Mouse (Mus musculus) layer of hippocampus, postnatal 10 days (tissue): ENCODE data around the gene Cyp26b1. TPM values are rescaled to one million over a fixed set of nuclear protein-coding genes. Genes with fewer than 3 reads are reported as not detected.

Source experiments
- DNase-seq, 2 experiments: peaks; one replicate each; pipeline ENCODE4 v3.0.0; 2021; ENCODE audit warnings: low spot score in 2 of 2
- long read RNA-seq: library from polyadenylated mRNA; stranded (forward); transcript quantifications from one replicate; pipeline ENCODE4 v2.0.0, GENCODE M21; 2023
- total RNA-seq, 2 experiments: library from RNA; stranded (reverse); gene quantifications; 2 replicates each; pipeline ENCODE4 v1.2.3; 2021

Gene Cyp26b1
- 10 to 100 TPM; 30.9 to 31.0 TPM for total RNA-seq
- long read RNA-seq, partial matches to known transcripts, result 0 of 7 reads
- long read RNA-seq, other reads (novel, unspliced or antisense), result 7 of 7 reads

DNA sequence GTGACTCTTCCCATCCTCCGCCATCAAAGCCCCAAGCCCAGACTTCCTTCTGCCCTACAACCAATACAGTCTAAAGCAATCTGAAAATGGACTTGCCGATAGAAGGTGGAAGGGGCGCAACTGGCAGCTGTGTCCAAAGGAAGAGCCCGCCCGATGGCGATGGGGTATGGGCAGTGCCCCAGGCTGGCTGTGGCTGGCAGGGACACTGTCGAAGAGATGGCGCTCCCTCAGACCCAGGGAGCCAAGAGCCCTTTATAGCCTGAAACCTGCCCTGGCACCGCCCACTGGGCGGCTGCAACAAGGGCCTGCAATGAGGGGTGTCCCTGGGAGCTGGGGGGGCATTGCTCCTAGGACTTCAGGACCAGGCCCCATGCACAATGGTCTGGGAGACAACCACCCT, at the start of gene Cyp26b1:
TSS of gene Cyp26b1 (minus strand) at position 216 of the 400 bp plus-strand sequence.
- peak; percentile 2 to 11 for DNase-seq

DNA sequence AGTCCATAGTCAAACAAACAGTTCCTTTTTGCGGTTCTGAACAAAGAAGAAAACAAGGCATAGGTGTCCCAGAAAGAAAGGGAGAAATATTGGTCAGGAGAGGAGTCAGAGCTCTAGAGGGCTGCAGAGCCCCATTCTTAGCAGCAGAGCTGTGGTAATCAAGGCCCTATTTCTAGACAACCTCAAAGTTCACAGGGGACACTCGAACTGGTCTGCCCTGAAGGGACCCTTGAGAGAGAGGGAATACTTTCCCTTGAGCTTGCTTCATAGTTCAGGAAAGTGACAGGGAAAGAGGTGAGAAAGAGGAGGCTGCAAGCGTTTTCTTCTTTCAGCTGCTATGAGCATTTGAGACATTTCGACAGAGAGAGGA, 47.3 kb upstream of the Cyp26b1 start:
- DNase-seq, result no peak

DNA sequence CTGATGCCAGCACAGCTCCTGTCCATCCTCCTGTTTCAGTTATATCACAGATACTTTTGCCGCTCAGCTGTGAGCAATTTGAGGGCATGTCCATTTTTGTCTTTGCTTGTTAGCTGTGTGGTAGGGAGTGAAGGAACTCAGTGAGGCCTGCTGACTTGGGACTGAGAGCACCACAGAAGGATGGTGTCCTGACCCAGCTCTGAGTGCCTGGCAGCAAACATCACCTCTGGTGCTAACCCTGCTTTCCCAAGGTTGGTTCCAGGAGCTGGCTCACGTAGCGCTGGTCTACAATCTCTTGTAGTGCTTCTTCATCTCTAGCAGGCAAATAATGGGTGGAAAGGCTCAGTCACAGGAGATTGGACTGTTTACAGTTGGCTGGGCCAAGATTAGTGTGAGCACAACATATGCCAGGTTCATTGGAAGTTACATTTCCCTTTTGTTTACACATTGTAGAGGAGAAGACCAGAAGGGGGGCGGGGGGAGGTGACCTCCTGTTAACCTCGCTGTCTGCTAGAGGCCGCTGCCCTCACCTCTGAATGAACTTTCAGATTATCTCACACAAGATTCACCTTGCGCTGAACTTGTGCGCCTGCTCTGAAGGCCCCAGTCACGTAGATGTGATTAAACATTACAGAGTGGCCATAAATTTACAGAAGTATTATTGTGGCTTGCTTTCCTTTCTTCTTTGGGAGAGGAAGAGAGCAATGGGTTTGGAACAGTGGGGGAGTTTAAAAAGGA, 46.8 kb upstream of the Cyp26b1 start:
- DNase-seq, result no peak

DNA sequence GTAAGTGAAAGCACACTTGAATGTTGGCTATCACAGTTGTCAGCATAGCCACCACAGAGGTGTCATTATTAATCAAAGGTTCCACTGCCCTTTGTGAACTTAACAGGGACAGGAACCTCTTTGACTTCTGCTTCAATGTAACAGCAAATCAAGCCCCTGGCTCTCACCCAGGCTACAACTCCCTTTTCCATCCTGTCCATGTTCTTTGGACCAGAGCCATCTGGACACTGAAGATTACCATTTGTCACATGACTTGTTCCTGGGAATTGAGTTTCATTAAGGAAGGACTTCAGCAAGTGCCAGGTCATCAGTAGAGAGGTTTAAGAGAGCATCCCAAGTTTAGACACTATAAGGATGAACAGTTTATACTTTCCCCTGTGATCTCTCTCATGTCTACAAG, 44.5 kb upstream of the Cyp26b1 start:
- no peak for DNase-seq

DNA sequence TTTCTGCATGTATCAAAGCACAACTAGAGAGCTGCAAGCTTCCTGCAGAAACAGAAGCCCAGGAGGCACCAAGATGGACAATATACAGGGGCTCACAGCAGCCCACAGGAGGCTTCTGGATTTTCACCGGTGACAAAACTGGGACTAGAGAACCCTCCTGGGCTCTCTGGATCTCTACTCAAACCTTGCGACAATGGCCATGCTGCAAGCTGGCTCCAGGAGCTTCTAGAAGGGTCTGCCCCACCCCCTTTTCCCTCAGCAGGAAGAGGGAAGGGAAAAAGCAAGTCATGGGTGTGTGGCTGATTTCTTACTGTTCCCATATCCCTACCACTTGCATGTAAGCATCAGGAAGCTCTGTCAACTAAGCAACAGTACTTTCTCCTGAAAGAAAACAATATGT, 37.9 kb upstream of the Cyp26b1 start:
- DNase-seq, result no peak

DNA sequence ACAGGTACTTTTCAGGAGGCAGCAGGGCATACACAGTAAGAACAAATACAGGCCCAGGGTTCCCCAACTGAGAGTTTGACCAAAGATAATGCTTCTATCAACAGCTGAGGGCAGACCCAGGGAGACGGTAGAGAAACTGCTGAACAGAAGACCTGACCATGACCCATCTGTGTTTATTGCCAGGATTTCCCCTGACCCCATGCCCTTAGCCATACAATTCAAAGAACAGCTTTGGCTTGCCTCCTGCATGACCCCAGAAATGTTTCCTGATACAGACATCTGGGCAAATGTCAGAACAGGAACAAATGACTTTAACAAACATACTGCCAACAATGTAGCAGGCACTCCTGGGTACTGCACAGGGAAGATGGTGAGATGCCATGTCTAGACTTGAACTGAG, 36.6 kb upstream of the Cyp26b1 start:
- DNase-seq, result no peak

DNA sequence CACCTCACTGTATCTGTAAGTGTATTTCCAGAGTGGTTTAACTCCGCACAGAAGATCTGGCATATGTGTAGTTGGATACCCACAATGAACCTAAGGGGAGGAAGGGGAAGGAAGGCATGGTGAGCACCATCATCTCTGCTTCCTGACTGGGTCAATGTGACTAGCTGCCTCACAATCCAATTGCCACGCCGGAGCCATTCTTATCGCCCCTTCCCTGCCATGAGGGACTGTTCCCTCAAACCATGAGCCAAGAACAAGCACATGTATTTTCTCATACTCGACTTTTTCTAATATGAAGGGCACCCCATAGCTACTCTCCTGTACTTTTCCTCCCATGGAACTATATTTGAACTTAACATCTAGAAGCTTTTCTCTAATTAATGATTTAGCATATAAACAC, 35.1 kb upstream of the Cyp26b1 start:
- DNase-seq, result no peak

DNA sequence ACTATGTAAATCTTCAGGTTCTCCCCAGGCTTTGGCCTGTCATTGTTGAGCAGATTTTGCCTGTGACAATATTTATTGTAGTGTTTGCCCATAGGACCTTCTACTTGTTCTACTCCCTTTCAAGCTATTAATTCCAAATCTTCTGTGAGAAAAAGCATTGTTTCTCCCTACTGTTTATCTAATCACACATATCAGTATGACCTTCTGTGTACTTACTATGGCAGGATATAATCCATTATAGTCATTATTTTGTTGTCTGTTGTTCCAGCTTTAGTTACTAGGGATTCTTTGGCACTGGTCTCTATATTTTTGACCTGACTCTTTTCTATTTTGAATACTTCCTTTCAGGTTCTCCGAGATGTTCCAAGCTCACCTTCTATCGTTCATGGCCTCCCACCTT, 32.7 kb upstream of the Cyp26b1 start:
- no peak for DNase-seq

DNA sequence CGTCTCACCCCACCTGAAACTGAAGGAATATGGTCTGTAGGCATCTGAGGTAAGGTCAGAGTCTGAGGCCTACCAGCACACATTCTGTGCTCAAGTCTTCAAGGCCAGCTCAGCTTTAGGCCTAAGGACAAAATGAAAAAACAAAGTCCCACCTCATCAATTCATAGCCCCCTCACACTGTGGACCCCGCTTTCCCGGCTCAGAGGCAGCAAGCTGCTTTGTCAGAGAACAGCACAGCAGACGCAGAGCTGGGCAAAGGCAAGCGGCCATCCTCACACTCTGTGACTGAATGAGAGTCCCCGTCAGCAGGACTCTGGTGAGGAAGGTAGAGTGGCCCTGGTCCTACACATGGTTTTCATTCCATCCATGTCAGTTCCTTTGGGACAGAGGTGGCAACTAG, 25.5 kb upstream of the Cyp26b1 start:
- DNase-seq, result no peak

DNA sequence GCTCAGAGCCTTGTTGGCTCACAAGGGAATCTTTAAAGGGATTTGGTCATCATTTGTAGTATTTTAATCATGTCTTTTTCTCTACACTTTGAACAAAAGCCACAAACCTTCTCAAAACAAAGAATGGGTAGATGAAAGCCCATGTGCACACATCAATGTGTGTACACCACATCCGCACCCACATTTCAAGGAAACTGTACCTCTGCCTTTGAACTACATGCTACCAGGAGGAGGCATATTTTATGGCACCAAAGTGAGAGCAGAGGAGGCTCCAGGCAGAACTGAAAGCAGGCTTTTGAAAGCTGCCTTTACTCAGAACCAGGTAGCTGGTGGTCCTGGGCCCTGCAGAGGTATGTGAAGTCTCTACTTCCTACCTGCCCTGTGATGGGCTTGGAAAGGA, 23.3 kb upstream of the Cyp26b1 start:
- DNase-seq, result no peak

DNA sequence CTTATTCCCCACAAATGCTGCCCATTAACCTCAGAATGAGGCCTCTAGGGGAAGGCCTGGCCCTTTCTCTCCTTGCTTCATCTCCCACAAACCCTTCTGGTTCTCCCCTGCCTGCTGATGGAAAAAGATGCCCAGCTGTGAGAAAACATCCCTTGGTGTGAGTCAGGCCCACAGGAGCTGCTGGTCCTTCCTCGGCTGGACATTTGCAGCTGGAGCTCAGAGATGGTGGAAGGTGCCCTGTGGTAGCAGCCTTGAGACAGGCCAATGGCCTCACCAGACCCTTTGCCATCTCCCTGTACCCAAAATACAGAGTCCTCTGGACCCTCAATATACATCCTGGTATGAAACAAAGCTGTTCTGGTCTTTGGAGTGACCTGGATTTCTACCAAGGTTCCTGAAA, 22.9 kb upstream of the Cyp26b1 start:
- DNase-seq, result no peak

DNA sequence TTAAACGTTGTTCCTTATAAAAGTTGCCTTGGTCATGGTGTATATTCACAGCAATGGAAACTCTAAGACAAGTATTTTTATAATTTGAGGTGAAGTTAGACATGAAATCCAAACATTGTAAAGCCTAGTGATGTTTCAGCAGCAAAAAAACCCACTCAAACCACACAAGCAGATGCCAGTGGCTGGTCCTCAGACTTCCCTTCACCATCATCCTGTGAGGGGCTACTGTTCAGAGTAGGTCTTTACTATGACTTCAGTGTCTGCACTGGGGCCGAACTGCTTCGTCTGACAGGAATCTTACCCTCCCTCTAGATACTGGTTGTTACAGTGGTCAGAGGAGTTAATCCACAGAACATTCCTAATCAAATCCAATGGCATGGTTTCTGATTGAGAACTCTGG, 19.9 kb upstream of the Cyp26b1 start:
- no peak for DNase-seq

DNA sequence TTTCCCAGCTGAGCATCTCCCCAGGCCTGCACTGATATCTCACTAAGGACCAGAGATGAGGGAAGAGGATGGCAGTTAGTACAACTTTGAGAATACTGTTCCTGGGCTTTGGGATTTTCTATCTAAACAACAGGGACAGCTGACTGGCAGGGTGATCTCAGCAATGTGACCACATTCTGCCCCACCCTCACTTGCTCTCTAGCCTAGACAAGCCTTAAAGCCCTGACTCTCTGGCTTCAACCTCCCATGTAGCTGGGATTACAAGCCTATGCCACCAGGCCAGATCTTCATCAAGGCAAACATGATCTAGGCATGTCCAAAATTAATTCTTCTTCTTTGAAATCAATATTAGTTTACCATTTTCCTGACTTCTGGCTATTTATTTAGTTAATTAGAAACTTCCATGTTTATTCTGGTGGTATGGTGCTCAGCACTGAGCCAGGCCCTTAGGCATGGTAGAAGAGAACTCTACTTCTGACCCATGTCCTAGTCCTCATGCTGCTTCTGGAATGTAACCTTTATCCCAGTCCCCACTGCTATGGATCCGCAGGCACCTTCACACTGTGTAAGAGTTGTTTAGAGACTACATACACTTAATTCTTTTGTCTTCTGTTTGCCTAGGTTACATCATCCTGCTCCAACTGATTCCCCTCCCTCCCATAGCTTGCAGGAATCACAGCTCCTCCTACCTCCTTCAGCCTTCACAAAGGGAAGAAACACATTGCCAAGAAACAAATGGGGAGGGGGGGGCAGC, 7.6 kb upstream of the Cyp26b1 start:
- DNase-seq, result peak in 1 of 2 experiments; percentile 6

DNA sequence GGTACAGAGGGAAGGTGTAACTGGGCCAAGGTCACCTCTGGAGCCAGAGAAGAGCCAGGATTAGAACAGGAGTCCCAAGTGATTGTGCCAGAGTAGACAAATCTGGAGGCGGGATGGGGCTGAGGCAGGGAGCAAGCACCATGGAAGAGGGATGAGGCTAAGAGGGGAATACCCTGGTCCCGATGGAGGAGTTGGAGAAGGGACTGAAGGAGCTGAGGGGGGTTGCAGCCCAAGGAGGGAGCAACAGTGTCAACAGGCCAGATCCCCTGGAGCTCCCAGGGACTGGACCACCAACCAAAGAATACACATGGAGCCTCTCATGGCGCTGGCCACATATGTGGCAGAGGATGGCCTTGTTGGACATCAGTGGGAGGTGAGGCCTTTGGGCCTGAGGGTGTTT, 5.6 kb upstream of the Cyp26b1 start:
- peak in 1 of 2 experiments; percentile 3 for DNase-seq

DNA sequence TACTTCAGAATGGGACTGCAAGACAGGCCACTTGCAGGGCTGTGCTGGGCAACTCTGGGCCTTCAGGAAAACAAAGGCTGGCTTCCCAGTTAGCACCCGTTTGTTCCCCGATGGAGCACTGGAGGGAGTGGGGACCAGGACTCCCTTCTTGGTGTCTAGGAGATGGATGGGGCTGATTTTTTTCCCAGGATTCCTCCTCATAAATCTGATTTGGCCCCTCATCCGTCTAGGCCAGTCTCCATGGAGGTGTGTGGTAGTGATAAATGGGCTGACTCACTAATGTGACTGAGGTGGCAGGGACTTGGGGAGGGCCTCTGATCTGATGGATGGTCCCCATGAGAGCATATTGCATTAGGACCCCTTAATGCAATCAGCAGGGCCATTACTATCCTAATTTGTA, 5.0 kb upstream of the Cyp26b1 start:
- peak in 1 of 2 experiments; percentile 2 for DNase-seq

DNA sequence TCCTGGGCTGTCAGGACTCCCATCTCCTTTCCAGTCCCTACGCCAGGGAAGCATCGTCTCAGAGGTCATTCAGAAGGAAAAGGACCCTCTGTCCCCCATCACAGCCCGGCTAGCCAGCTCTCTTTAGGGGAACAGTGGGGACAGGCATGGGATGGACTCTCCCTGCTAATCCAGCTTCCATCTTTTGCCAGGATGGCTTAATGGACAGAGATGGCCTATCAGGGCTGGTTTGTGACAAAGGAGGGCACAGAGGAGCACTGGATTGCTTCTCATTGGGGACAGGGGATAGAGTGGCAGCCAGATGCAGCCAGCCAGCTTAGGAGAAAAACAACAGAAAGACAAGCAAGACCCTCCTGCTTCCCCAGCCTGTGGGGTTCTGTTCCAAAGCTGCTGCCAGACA, 918 bp upstream of the Cyp26b1 start:
- DNase-seq, result peak; percentile 4 to 13

DNA sequence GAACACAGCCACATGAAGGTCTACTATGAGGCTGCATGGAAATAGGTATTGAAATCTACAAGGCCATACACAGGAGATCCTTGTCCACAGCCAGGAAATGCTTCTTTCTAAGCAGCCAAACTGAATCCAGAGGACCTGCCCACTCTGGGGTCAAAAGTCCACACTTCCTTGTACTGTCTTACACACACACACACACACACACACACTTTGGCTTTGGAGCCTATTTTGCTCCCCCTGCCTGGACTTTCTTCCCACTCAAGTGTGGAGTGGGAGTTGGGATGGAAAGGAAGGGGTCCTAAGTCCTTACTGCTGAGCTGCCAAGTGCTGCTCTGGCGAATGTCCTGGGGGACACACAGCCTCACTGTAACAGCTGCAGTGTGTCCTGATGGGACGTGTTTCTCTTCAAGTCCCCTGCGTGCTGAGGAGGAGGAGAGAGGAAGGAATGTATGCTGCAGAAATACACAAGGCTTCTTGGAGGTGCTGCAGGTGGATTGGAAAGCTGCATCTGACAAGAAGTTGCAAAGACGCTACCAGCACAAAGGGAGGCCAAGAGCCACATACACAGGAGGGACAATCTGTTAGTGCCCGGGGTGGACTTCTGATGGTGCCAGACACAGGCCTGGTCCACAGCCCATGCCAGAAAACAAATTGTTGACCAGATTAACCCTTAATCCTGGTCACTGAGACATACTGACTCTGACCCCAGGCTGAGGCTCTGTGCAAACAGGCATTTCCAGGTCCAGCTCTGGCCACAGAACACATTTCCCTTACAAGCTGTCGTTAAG, 2.6 kb downstream of the Cyp26b1 start:
- DNase-seq, result peak; percentile 2 to 7

DNA sequence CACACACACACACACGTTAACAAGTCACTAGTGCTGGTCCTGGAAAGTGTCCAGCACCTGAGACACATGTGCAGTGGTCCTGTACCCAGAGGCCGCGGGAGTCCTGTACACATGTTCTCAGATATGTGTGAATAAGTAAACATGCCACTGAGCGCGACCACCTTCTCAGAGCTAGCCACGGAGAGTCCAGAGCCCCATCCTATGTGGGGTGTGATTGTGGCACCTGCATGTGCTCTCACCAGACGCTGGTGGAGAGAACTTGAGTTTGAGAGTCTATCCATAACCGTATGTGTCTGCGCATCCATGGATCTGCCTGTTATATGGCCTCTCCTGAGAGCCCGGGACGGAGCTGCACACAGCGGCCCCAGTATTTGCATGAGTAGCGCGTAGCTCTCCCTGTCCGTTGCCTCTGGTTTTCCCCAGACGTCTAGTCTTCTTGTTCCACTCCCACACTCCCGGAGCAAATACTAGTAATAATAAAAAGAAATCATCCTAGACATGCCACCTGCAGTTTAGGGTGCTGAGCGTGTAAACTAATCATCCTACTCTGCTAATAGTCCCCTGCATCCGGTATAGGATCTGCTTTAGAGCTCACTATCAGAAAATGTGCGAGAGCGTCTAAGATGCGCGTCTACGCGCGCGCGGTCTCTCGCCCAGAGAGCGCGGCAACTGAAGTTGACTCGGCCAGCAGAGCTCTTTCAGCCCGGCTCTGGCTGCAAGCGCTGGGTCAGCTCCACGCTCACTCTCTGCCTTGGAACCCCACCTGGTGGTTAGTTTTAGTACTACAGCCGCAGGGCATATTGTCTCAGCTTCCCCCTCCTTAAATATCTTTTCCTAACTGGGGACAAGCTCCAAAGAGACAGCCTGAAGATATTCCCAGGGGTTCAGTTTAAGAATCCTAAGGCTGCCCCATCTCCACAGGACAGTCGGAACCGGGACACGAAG, 3.7 kb downstream of the Cyp26b1 start:
- peak; percentile 93 to 94 for DNase-seq

DNA sequence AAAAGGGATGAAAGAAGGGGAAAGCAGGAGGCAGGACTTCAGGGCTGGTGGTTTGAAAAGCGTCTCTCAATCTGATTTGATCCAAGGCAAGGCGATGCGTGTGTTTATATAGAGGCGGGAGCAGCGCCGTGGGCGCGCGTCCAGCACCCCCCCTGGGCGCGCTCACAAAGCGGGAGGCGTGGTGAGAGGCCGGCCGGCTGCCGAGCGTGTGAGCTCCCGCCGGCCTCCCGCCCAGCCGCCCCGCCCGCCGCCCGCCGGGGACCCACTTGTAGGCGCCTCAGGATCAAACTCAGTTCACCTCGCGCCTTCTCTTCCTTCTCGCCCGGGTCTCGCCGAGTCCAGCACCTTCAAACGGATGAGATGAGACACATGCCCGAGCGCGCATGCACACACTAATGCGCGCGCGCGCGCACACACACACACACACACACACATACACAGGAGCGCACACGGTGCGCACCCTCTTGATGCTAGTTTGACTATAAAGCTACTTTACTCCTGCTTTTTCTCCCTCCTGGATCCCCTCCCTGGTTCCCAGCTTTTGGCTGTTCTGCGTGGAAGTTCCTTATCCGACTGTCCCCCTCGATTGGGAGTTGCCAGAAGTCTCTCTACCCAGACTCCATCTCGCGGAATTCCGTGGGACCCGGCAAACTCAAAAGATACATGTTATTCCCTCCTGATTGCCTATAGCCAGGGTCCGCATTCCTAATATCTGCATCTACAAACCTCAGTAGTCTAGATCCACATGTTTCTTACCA, 4.6 kb downstream of the Cyp26b1 start:
- DNase-seq, result peak; percentile 30 to 44
